Comparison of ENCODE assay signal across 18 mouse cellular contexts in genomic region chr9:64184166-64184840, GRCm38 (mm10). TPM values are rescaled to one million over a fixed set of nuclear protein-coding genes. Genes with fewer than 3 reads are reported as not detected.
DNase-seq lines count a peak whose midpoint lies in the region; ATAC-seq and TF ChIP-seq lines count a peak whose summit lies in the region.
"Had no signal": no experiment of that assay in that cellular context is flagged by ENCODE, and none has a peak within 500 bp of the region (broad histone marks: within the 10 kb centered on the region; RNA-seq: fewer than 3 reads in every experiment).

No protein-coding gene starts in this region.

- DNase-seq in ES-CJ7 (ENCODE audit: low read depth, low spot score) = peak; percentile 82
- DNase-seq in brain, adult 2 months (ENCODE audit: low read depth, low spot score) = peak; percentile 59
- DNase-seq in stomach, postnatal 0 days (ENCODE audit: low spot score) = no peak
- no peak for DNase-seq in midbrain, embryonic 10.5 days (ENCODE audit: low spot score)
- no peak for DNase-seq in Muller cell, postnatal 12 days (ENCODE audit: inconsistent ontology term)
- DNase-seq: adrenal gland, adult 2 months; adrenal gland, postnatal 25 days; cerebellum, adult 2 months; cerebellum, postnatal 10 days; gastrocnemius, postnatal 14 days had no signal

- no peaks in the 10 kb centered on the region for H3K27me3 ChIP-seq in ES-Bruce4 (ENCODE audit: control insufficient read depth, insufficient read depth, low read length, poor library complexity, severe bottlenecking)
- H3K27me3 ChIP-seq in stomach, postnatal 0 days (ENCODE audit: control insufficient read depth, insufficient read depth, low read length) = no peaks in the 10 kb centered on the region
- H3K27me3 ChIP-seq in midbrain, embryonic 10.5 days (ENCODE audit: low read depth, poor library complexity, severe bottlenecking) = no peaks in the 10 kb centered on the region
- H3K27me3 ChIP-seq: forebrain, embryonic 15.5 days; heart, embryonic 12.5 days; intestine, embryonic 15.5 days had no signal

- TF ChIP-seq CTCF in ES-Bruce4 (IDR thresholded peaks at IDR 0.05; ENCODE audit: low read depth, low read length) = no peak
- TF ChIP-seq CTCF in stomach, postnatal 0 days (IDR thresholded peaks at IDR 0.05; ENCODE audit: low read depth) = no peak

- peak overlapping the region; percentile 97 for H3K27ac ChIP-seq in ES-Bruce4 (ENCODE audit: insufficient read depth, low read length)
- H3K27ac ChIP-seq in stomach, postnatal 0 days (replicated peaks) = peak overlapping the region; percentile 41; the same call in 1 of the 2 replicates
- H3K27ac ChIP-seq in midbrain, embryonic 10.5 days (replicated peaks) = no peak overlapping the region
- H3K27ac ChIP-seq: embryonic facial prominence, embryonic 10.5 days; forebrain, embryonic 15.5 days; hindbrain, embryonic 10.5 days; hindbrain, embryonic 14.5 days; intestine, embryonic 15.5 days had no signal

- H3K9ac ChIP-seq in ES-Bruce4 (ENCODE audit: low read depth, poor library complexity, severe bottlenecking) = peak overlapping the region; percentile 45; the same call in 1 of the 2 replicates
- H3K9ac ChIP-seq in stomach, postnatal 0 days (ENCODE audit: low read length) = no peak overlapping the region
- H3K9ac ChIP-seq: forebrain, embryonic 15.5 days; heart, embryonic 12.5 days; hindbrain, embryonic 14.5 days; intestine, embryonic 15.5 days had no signal

- H3K4me3 ChIP-seq in ES-Bruce4 (ENCODE audit: low read depth, low read length) = no peak overlapping the region
- no peak overlapping the region for H3K4me3 ChIP-seq in stomach, postnatal 0 days (ENCODE audit: low read depth, low read length)
- H3K4me3 ChIP-seq in midbrain, embryonic 10.5 days = no peak overlapping the region
- H3K4me3 ChIP-seq: embryonic facial prominence, embryonic 10.5 days; forebrain, embryonic 15.5 days; heart, embryonic 12.5 days; hindbrain, embryonic 10.5 days; intestine, embryonic 15.5 days had no signal

- no peak for TF ChIP-seq POLR2A in ES-Bruce4 (IDR thresholded peaks at IDR 0.05; ENCODE audit: insufficient read depth, low read length)

- TF ChIP-seq EP300 in ES-Bruce4 (IDR thresholded peaks at IDR 0.05; ENCODE audit: insufficient read depth, low read depth, low read length) = no peak
- no peak for TF ChIP-seq EP300 in stomach, postnatal 0 days (optimal IDR thresholded peaks at IDR 0.05)

- H3K4me1 ChIP-seq in ES-Bruce4 (ENCODE audit: control insufficient read depth, insufficient read depth, low read length) = peaks cover 5% of the 10 kb centered on the region
- no peaks in the 10 kb centered on the region for H3K4me1 ChIP-seq in stomach, postnatal 0 days (replicated peaks; ENCODE audit: control insufficient read depth, insufficient read depth)
- peaks cover 10% of the 10 kb centered on the region for H3K4me1 ChIP-seq in midbrain, embryonic 10.5 days

- no peak overlapping the region for H3K4me2 ChIP-seq in stomach, postnatal 0 days (replicated peaks; ENCODE audit: low read depth)
- H3K4me2 ChIP-seq: forebrain, embryonic 15.5 days; heart, embryonic 12.5 days; hindbrain, embryonic 14.5 days; intestine, embryonic 15.5 days had no signal

- H3K9me3 ChIP-seq in ES-Bruce4 (replicated peaks; ENCODE audit: control insufficient read depth, insufficient read depth, low read length, poor library complexity, severe bottlenecking) = no peaks in the 10 kb centered on the region
- no peaks in the 10 kb centered on the region for H3K9me3 ChIP-seq in stomach, postnatal 0 days (ENCODE audit: control insufficient read depth, low read length)
- no peaks in the 10 kb centered on the region for H3K9me3 ChIP-seq in midbrain, embryonic 10.5 days (replicated peaks)
- H3K9me3 ChIP-seq: embryonic facial prominence, embryonic 10.5 days; forebrain, embryonic 15.5 days; heart, embryonic 12.5 days; hindbrain, embryonic 10.5 days; intestine, embryonic 15.5 days had no signal

- no peak for ATAC-seq in stomach, postnatal 0 days (ENCODE audit: low FRiP score, low TSS enrichment)
- ATAC-seq: forebrain, embryonic 15.5 days; intestine, embryonic 15.5 days had no signal

- 82% methylated on average over 5 of the region's 5 CpGs for WGBS in stomach, postnatal 0 days
- WGBS in midbrain, embryonic 10.5 days = 94% methylated on average over 5 of the region's 5 CpGs

- peaks cover 37% of the 10 kb centered on the region for H3K36me3 ChIP-seq in ES-Bruce4 (ENCODE audit: control insufficient read depth, insufficient read depth, low read length, poor library complexity, severe bottlenecking)
- peaks cover 7% of the 10 kb centered on the region; the same call in 1 of the 2 replicates for H3K36me3 ChIP-seq in stomach, postnatal 0 days (ENCODE audit: control insufficient read depth, insufficient read depth, low read length)
- peaks cover 94% of the 10 kb centered on the region for H3K36me3 ChIP-seq in midbrain, embryonic 10.5 days

RNA-seq across cellular contexts. Expression of gene Snapc5, which starts 5.2 kb away (rescaled TPM):
- polyA plus RNA-seq in ES-Bruce4 (2011; ENCODE audit: insufficient read depth, insufficient read length, low read depth, missing spikeins) = 37.0 and 37.1 TPM in 2 replicates
- 31.8 and 34.4 TPM in 2 replicates for polyA plus RNA-seq in stomach, postnatal 0 days (2015; fragmentation: Nextera tagmentation; extraction: Ambion mirVana)
- polyA plus RNA-seq in midbrain, embryonic 10.5 days (2016; fragmentation: Nextera tagmentation; extraction: Ambion mirVana) = 40.0 and 42.3 TPM in 2 replicates

RNA-seq across cellular contexts. Expression of gene Rpl4, which starts 11.1 kb away (rescaled TPM):
- polyA plus RNA-seq in ES-Bruce4 (2011; ENCODE audit: insufficient read depth, insufficient read length, low read depth, missing spikeins) = 3,123 and 3,163 TPM in 2 replicates
- 902 and 907 TPM in 2 replicates for polyA plus RNA-seq in stomach, postnatal 0 days (2015; fragmentation: Nextera tagmentation; extraction: Ambion mirVana)
- polyA plus RNA-seq in midbrain, embryonic 10.5 days (2016; fragmentation: Nextera tagmentation; extraction: Ambion mirVana) = 1,053 and 1,229 TPM in 2 replicates

RNA-seq across cellular contexts. Expression of gene Zwilch, which starts 11.4 kb away (rescaled TPM):
- polyA plus RNA-seq in ES-Bruce4 (2011; ENCODE audit: insufficient read depth, insufficient read length, low read depth, missing spikeins) = 162 and 167 TPM in 2 replicates
- polyA plus RNA-seq in stomach, postnatal 0 days (2015; fragmentation: Nextera tagmentation; extraction: Ambion mirVana) = 3.2 and 4.1 TPM in 2 replicates
- polyA plus RNA-seq in midbrain, embryonic 10.5 days (2016; fragmentation: Nextera tagmentation; extraction: Ambion mirVana) = 42.6 and 42.8 TPM in 2 replicates

RNA-seq across cellular contexts. Expression of gene Uchl4, which starts 50.7 kb away (rescaled TPM):
- 13.2 and 14.3 TPM in 2 replicates for polyA plus RNA-seq in ES-Bruce4 (2011; ENCODE audit: insufficient read depth, insufficient read length, low read depth, missing spikeins)
- polyA plus RNA-seq in stomach, postnatal 0 days (2015; fragmentation: Nextera tagmentation; extraction: Ambion mirVana) = 2.0 and 2.2 TPM in 2 replicates
- polyA plus RNA-seq in midbrain, embryonic 10.5 days (2016; fragmentation: Nextera tagmentation; extraction: Ambion mirVana) = 3.0 and 3.1 TPM in 2 replicates
- polyA plus RNA-seq: adrenal gland, adult 2 months; gonadal fat pad, adult 2 months had no signal

Comparison
In these comparisons a context has a peak if more than half of its experiments do, and no peak if none do; other contexts are left out.
1. DNase-seq: peak in ES-CJ7 (single experiment) and brain, adult 2 months (single experiment); none in stomach, postnatal 0 days (single experiment), midbrain, embryonic 10.5 days (single experiment) and Muller cell, postnatal 12 days (single experiment).